Mouse (Mus musculus) small intestine, adult 2 months (tissue): ENCODE data around the gene Irf2.

Experiments used
- CTCF ChIP-seq: fragments of 200-500 bp; IDR thresholded peaks from 2 replicates; pipeline ENCODE4 v1.5.1; 2012; ENCODE audit warnings: low read depth, mild to moderate bottlenecking, control low read depth, inconsistent platforms, low read length, moderate library complexity, mixed read lengths; ENCODE audit not compliant: insufficient replicate concordance, insufficient read length; ENCODE audit errors: extremely low read depth
- POLR2A ChIP-seq: fragments of 200-500 bp; IDR thresholded peaks from 2 replicates; pipeline ENCODE4 v1.6.1; 2012; ENCODE audit warnings: low read depth, mild to moderate bottlenecking, control low read depth, inconsistent platforms, low read length, moderate library complexity

DNA sequence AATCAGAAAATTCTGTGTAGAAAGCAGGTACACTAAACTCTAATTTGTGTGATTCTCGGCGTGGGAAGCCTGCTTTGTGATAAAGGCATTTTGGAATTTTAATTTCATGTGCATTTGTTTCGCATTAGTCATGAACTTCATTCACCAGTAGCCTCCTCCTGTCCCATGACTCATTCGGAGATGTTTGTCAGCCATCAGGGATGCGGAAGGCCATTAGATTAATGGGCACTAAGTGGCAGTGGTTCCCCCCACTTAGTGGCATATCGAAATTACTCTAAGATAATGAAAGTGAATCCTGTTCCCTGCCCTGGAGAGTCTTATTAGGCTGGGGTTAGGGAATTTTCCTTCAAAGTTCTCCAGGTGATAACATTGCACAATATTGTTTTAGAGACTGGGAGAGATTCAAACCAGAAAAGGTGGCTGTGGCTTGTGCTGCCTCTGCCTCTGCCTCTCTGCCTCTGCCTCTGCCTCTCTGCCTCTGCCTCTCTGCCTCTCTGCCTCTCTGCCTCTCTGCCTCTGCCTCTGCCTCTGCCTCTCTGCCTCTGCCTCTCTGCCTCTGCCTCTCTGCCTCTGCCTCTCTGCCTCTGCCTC, 41.6 kb downstream of the Irf2 start:
- TF ChIP-seq CTCF (no peak), POLR2A (no peak)
